ENCODE assay signal across 25 mouse cellular contexts in genomic region chr13:110369673-110370072, GRCm38 (mm10). TPM values are rescaled to one million over a fixed set of nuclear protein-coding genes. Genes with fewer than 3 reads are reported as not detected.
A peak's percentile ranks its signal among the peaks of the same experiment; 100 is the strongest.
DNase-seq lines count a peak whose midpoint lies in the region; ATAC-seq lines count a peak whose summit lies in the region.
"Had no signal": no experiment of that assay in that cellular context is flagged by ENCODE, and none has a peak within 500 bp of the region (broad histone marks: within the 10 kb centered on the region; RNA-seq: fewer than 3 reads in every experiment).

No protein-coding gene starts in this region.

- H3K36me3 ChIP-seq in forebrain, embryonic 15.5 days, result no peaks in the 10 kb centered on the region
- no peaks in the 10 kb centered on the region for H3K36me3 ChIP-seq in forebrain, embryonic 11.5 days (ENCODE audit: control insufficient read depth, insufficient read depth, low read length)
- no peaks in the 10 kb centered on the region for H3K36me3 ChIP-seq in megakaryocyte, embryonic 14.5 days (replicated peaks; ENCODE audit: low read length)
- no peaks in the 10 kb centered on the region for H3K36me3 ChIP-seq in neural tube, embryonic 13.5 days
- H3K36me3 ChIP-seq: embryonic facial prominence, embryonic 13.5 days; G1E; hindbrain, embryonic 15.5 days; intestine, embryonic 15.5 days had no signal

- H3K27ac ChIP-seq in forebrain, embryonic 15.5 days (replicated peaks), result no peak overlapping the region
- no peak overlapping the region for H3K27ac ChIP-seq in forebrain, embryonic 11.5 days (ENCODE audit: low read depth, low read length)
- H3K27ac ChIP-seq in neural tube, embryonic 13.5 days (replicated peaks), result no peak overlapping the region
- H3K27ac ChIP-seq: embryonic facial prominence, embryonic 13.5 days; forebrain, embryonic 13.5 days; gastrocnemius, adult 2 months; hindbrain, embryonic 15.5 days; intestine, embryonic 15.5 days had no signal

- DNase-seq in forebrain, embryonic 11.5 days (ENCODE audit: low spot score), result no peak
- DNase-seq in neural tube, embryonic 10.5 days (ENCODE audit: extremely low spot score, low spot score), result no peak
- DNase-seq: adrenal gland, postnatal 10 days; adrenal gland, postnatal 36 days; B cell, adult 2 months; cerebellum, adult 18-20 months; forebrain, postnatal 0 days; gastrocnemius, adult 2 months; gastrocnemius, postnatal 14 days; heart, adult 11 months had no signal

- H3K4me1 ChIP-seq in forebrain, embryonic 15.5 days, result no peaks in the 10 kb centered on the region
- H3K4me1 ChIP-seq in forebrain, embryonic 11.5 days (replicated peaks; ENCODE audit: control insufficient read depth, insufficient read depth, low read length), result no peaks in the 10 kb centered on the region
- no peaks in the 10 kb centered on the region for H3K4me1 ChIP-seq in megakaryocyte, embryonic 14.5 days
- H3K4me1 ChIP-seq in neural tube, embryonic 13.5 days (replicated peaks), result no peaks in the 10 kb centered on the region
- H3K4me1 ChIP-seq: embryonic facial prominence, embryonic 13.5 days; forebrain, embryonic 13.5 days; intestine, embryonic 15.5 days had no signal

- WGBS in forebrain, embryonic 15.5 days, result 100% methylated on average over 1 of the region's 1 CpGs
- WGBS in forebrain, embryonic 11.5 days, result 100% methylated on average over 1 of the region's 1 CpGs
- 100% methylated on average over 1 of the region's 1 CpGs for WGBS in neural tube, embryonic 13.5 days

- H3K4me2 ChIP-seq in forebrain, embryonic 15.5 days (replicated peaks), result no peak overlapping the region
- no peak overlapping the region for H3K4me2 ChIP-seq in forebrain, embryonic 11.5 days (ENCODE audit: low read depth, low read length, severe bottlenecking)
- H3K4me2 ChIP-seq in neural tube, embryonic 13.5 days, result no peak overlapping the region
- H3K4me2 ChIP-seq: embryonic facial prominence, embryonic 13.5 days; forebrain, embryonic 13.5 days; heart, embryonic 11.5 days; hindbrain, embryonic 15.5 days; intestine, embryonic 15.5 days had no signal

- no peaks in the 10 kb centered on the region for H3K27me3 ChIP-seq in forebrain, embryonic 15.5 days
- H3K27me3 ChIP-seq in forebrain, embryonic 11.5 days (ENCODE audit: control insufficient read depth, insufficient read depth, low read length), result no peaks in the 10 kb centered on the region
- peaks cover 3% of the 10 kb centered on the region for H3K27me3 ChIP-seq in megakaryocyte, embryonic 14.5 days (replicated peaks)
- H3K27me3 ChIP-seq in neural tube, embryonic 13.5 days, result no peaks in the 10 kb centered on the region
- H3K27me3 ChIP-seq: CH12.LX; embryonic facial prominence, embryonic 13.5 days; forebrain, embryonic 13.5 days; hindbrain, embryonic 15.5 days; intestine, embryonic 15.5 days; Patski had no signal

- ATAC-seq in forebrain, embryonic 15.5 days (replicated peaks), result 0 out of 2 replicates have a peak, but pooled peaks have one; percentile 9
- no peak for ATAC-seq in forebrain, embryonic 11.5 days (replicated peaks; ENCODE audit: low FRiP score)
- ATAC-seq in megakaryocyte, adult 5-6 weeks (ENCODE audit: poor library complexity, severe bottlenecking), result no peak
- 0 out of 2 replicates have a peak, but pooled peaks have one; percentile 37 for ATAC-seq in neural tube, embryonic 13.5 days (ENCODE audit: low read depth)
- ATAC-seq: intestine, embryonic 15.5 days; Patski had no signal

- H3K9ac ChIP-seq in forebrain, embryonic 15.5 days (replicated peaks), result no peak overlapping the region
- H3K9ac ChIP-seq in forebrain, embryonic 11.5 days (ENCODE audit: low read length), result no peak overlapping the region
- no peak overlapping the region for H3K9ac ChIP-seq in neural tube, embryonic 13.5 days
- H3K9ac ChIP-seq: embryonic facial prominence, embryonic 13.5 days; forebrain, embryonic 13.5 days; forebrain, postnatal 0 days; hindbrain, embryonic 15.5 days; intestine, embryonic 15.5 days had no signal

- H3K9me3 ChIP-seq in forebrain, embryonic 15.5 days, result no peaks in the 10 kb centered on the region
- H3K9me3 ChIP-seq in forebrain, embryonic 11.5 days (ENCODE audit: control insufficient read depth, low read length), result no peaks in the 10 kb centered on the region
- H3K9me3 ChIP-seq in megakaryocyte, embryonic 14.5 days, result peaks cover 13% of the 10 kb centered on the region; the same call in 1 of the 2 replicates
- no peaks in the 10 kb centered on the region for H3K9me3 ChIP-seq in neural tube, embryonic 13.5 days
- H3K9me3 ChIP-seq: embryonic facial prominence, embryonic 13.5 days; forebrain, embryonic 13.5 days; hindbrain, embryonic 15.5 days; intestine, embryonic 15.5 days had no signal

- no peak overlapping the region for H3K4me3 ChIP-seq in forebrain, embryonic 15.5 days
- H3K4me3 ChIP-seq in forebrain, embryonic 11.5 days (ENCODE audit: low read depth, low read length), result no peak overlapping the region
- H3K4me3 ChIP-seq in megakaryocyte, embryonic 14.5 days (replicated peaks), result peak overlapping the region; percentile 7
- no peak overlapping the region for H3K4me3 ChIP-seq in neural tube, embryonic 13.5 days
- H3K4me3 ChIP-seq: embryonic facial prominence, embryonic 13.5 days; erythroblast, embryonic 14.5 days; forebrain, embryonic 13.5 days; gastrocnemius, adult 2 months; hindbrain, embryonic 15.5 days; intestine, embryonic 15.5 days had no signal

RNA-seq across cellular contexts. Expression of gene Gapt, which starts 12.7 kb away (rescaled TPM):
- polyA plus RNA-seq in forebrain, embryonic 15.5 days (2015; fragmentation: Nextera tagmentation; extraction: Ambion mirVana), result not detected in 2 replicates
- 0.17 TPM in 1 of 2 replicates, not detected in the other for polyA plus RNA-seq in forebrain, embryonic 11.5 days (2014; fragmentation: Nextera tagmentation; extraction: Ambion mirVana)
- polyA plus RNA-seq in megakaryocyte, embryonic 14.5 days (2012; ENCODE audit: insufficient read depth, low replicate concordance), result 0.49 TPM in 1 of 2 replicates, not detected in the other
- total RNA-seq in megakaryocyte, adult 5-6 weeks (2015), result 285 and 298 TPM in 2 replicates
- 47.4 and 48.4 TPM in 2 replicates for total RNA-seq in megakaryocyte, adult 5-6 weeks (2017)
- polyA plus RNA-seq in neural tube, embryonic 13.5 days (2015; fragmentation: Nextera tagmentation; extraction: Ambion mirVana), result 0.14 TPM in 1 of 2 replicates, not detected in the other
- polyA plus RNA-seq: erythroblast, embryonic 14.5 days; forebrain, embryonic 13.5 days; forebrain, postnatal 0 days; frontal cortex, adult 2 months; G1E; heart, embryonic 14.5 days; Patski had no signal

RNA-seq across cellular contexts. Expression of gene Plk2, which starts 25.2 kb away (rescaled TPM):
- polyA plus RNA-seq in forebrain, embryonic 15.5 days (2015; fragmentation: Nextera tagmentation; extraction: Ambion mirVana), result 177 and 183 TPM in 2 replicates
- polyA plus RNA-seq in forebrain, embryonic 11.5 days (2014; fragmentation: Nextera tagmentation; extraction: Ambion mirVana), result 76.0 and 83.6 TPM in 2 replicates
- 4.6 and 6.7 TPM in 2 replicates for polyA plus RNA-seq in megakaryocyte, embryonic 14.5 days (2012; ENCODE audit: insufficient read depth, low replicate concordance)
- total RNA-seq in megakaryocyte, adult 5-6 weeks (2015), result 2.3 and 3.5 TPM in 2 replicates
- total RNA-seq in megakaryocyte, adult 5-6 weeks (2017), result 6.0 and 6.1 TPM in 2 replicates
- polyA plus RNA-seq in neural tube, embryonic 13.5 days (2015; fragmentation: Nextera tagmentation; extraction: Ambion mirVana), result 116 TPM in 2 replicates
- polyA plus RNA-seq: erythroblast, embryonic 14.5 days; G1E had no signal

Comparison
In these comparisons a context has a peak if more than half of its experiments do, and no peak if none do; other contexts are left out.
1. ATAC-seq: peak in forebrain, embryonic 15.5 days (single experiment) and neural tube, embryonic 13.5 days (single experiment); none in forebrain, embryonic 11.5 days (single experiment) and megakaryocyte, adult 5-6 weeks (single experiment).